Mouse (Mus musculus) E14TG2a.4 (cell line): ENCODE measurements around the gene Hhipl1.

Experiments used
- H3K27me3 ChIP-seq: 2 replicates; pipeline ENCODE4 v1.6.1; 2014; ENCODE audit warnings: low read length, control low read depth; ENCODE audit not compliant: insufficient read depth
- H3K36me3 ChIP-seq: 2 replicates; pipeline ENCODE4 v1.6.1; 2014; ENCODE audit warnings: low read length, control low read depth; ENCODE audit not compliant: insufficient read depth
- H3K4me1 ChIP-seq: replicated peaks from 2 replicates; pipeline ENCODE4 v1.6.1; 2014; ENCODE audit warnings: low read depth, low read length, control low read depth
- H3K4me3 ChIP-seq: replicated peaks from 2 replicates; pipeline ENCODE4 v1.5.1; 2014; ENCODE audit warnings: mild to moderate bottlenecking, low read length
- H3K9me3 ChIP-seq: 2 replicates; pipeline ENCODE4 v1.6.1; 2014; ENCODE audit warnings: low read length, control low read depth
- CTCF ChIP-seq: conservative IDR thresholded peaks from 2 replicates; pipeline ENCODE4 v1.5.1; 2014; ENCODE audit warnings: low read length
- NANOG ChIP-seq: IDR thresholded peaks from 2 replicates; pipeline ENCODE4 v1.6.1; 2014; ENCODE audit warnings: borderline replicate concordance, low read length, mixed read lengths
- POU5F1 ChIP-seq: IDR thresholded peaks from 2 replicates; pipeline ENCODE4 v1.6.1; 2014; ENCODE audit warnings: low read length, borderline replicate concordance

Gene Hhipl1

GRCm38 (mm10) chr12:108354284-108354683 lies 48.2 kb downstream of the Hhipl1 start:
- no peak overlapping the region for H3K4me3 ChIP-seq
- H3K9me3 ChIP-seq, result peaks cover 6% of the 10 kb centered on the region
- no peaks in the 10 kb centered on the region for H3K36me3 ChIP-seq
- TF ChIP-seq CTCF, result no peak
- no peak for TF ChIP-seq NANOG
- no peak for TF ChIP-seq POU5F1
- H3K4me1 ChIP-seq, result peaks cover 19% of the 10 kb centered on the region
- peaks cover 79% of the 10 kb centered on the region for H3K27me3 ChIP-seq

GRCm38 (mm10) chr12:108355271-108355670 lies 49.2 kb downstream of the Hhipl1 start:
- Histone ChIP-seq H3K27me3 (peaks cover 75% of the 10 kb centered on the region), H3K4me3 (no peak overlapping the region), H3K36me3 (no peaks in the 10 kb centered on the region), H3K4me1 (peaks cover 12% of the 10 kb centered on the region), H3K9me3 (peaks cover 6% of the 10 kb centered on the region)
- no peak for TF ChIP-seq CTCF
- TF ChIP-seq POU5F1, result no peak
- TF ChIP-seq NANOG, result no peak

- TF ChIP-seq CTCF (peak; percentile 33), POU5F1 (no peak), NANOG (no peak)
- Histone ChIP-seq H3K4me3 (no peak overlapping the region), H3K9me3 (peaks cover 6% of the 10 kb centered on the region), H3K36me3 (no peaks in the 10 kb centered on the region), H3K4me1 (peaks cover 12% of the 10 kb centered on the region), H3K27me3 (peaks cover 72% of the 10 kb centered on the region)
These were observed 49.9 kb downstream of the Hhipl1 start for GRCm38 (mm10) chr12:108355986-108356385.

- Histone ChIP-seq H3K4me1 (peaks cover 11% of the 10 kb centered on the region), H3K27me3 (peaks cover 52% of the 10 kb centered on the region), H3K4me3 (no peak overlapping the region), H3K36me3 (no peaks in the 10 kb centered on the region), H3K9me3 (peaks cover 9% of the 10 kb centered on the region)
- TF ChIP-seq CTCF (peak; percentile 75), NANOG (no peak), POU5F1 (no peak)
These were observed 57.7 kb downstream of the Hhipl1 start for GRCm38 (mm10) chr12:108363796-108364195.

GRCm38 (mm10) chr12:108365340-108365739 lies 59.3 kb downstream of the Hhipl1 start:
- Histone ChIP-seq H3K4me1 (peaks cover 11% of the 10 kb centered on the region), H3K4me3 (no peak overlapping the region), H3K27me3 (peaks cover 54% of the 10 kb centered on the region), H3K9me3 (peaks cover 9% of the 10 kb centered on the region), H3K36me3 (no peaks in the 10 kb centered on the region)
- no peak for TF ChIP-seq CTCF
- no peak for TF ChIP-seq POU5F1
- TF ChIP-seq NANOG, result no peak

GRCm38 (mm10) chr12:108365868-108366267 lies 59.8 kb downstream of the Hhipl1 start:
- peaks cover 9% of the 10 kb centered on the region for H3K9me3 ChIP-seq
- no peaks in the 10 kb centered on the region for H3K36me3 ChIP-seq
- H3K4me3 ChIP-seq, result no peak overlapping the region
- peaks cover 56% of the 10 kb centered on the region for H3K27me3 ChIP-seq
- H3K4me1 ChIP-seq, result peaks cover 11% of the 10 kb centered on the region
- TF ChIP-seq NANOG, result no peak
- TF ChIP-seq POU5F1, result no peak
- TF ChIP-seq CTCF, result no peak

- Histone ChIP-seq H3K27me3 (peaks cover 46% of the 10 kb centered on the region), H3K36me3 (no peaks in the 10 kb centered on the region), H3K9me3 (peaks cover 9% of the 10 kb centered on the region), H3K4me1 (peaks cover 11% of the 10 kb centered on the region), H3K4me3 (no peak overlapping the region)
- TF ChIP-seq NANOG, result no peak
- no peak for TF ChIP-seq CTCF
- TF ChIP-seq POU5F1, result no peak
These were observed 61.8 kb downstream of the Hhipl1 start for GRCm38 (mm10) chr12:108367909-108368308.

GRCm38 (mm10) chr12:108368921-108369320 lies 62.9 kb downstream of the Hhipl1 start:
- peaks cover 9% of the 10 kb centered on the region for H3K9me3 ChIP-seq
- no peak overlapping the region for H3K4me3 ChIP-seq
- H3K4me1 ChIP-seq, result peaks cover 10% of the 10 kb centered on the region
- no peak for TF ChIP-seq POU5F1
- no peak for TF ChIP-seq CTCF
- TF ChIP-seq NANOG, result no peak
- no peaks in the 10 kb centered on the region for H3K36me3 ChIP-seq
- H3K27me3 ChIP-seq, result peaks cover 44% of the 10 kb centered on the region
